Mouse (Mus musculus) heart, postnatal 4 days (tissue): ENCODE data around the gene Col1a2. TPM values are rescaled to one million over a fixed set of nuclear protein-coding genes. Genes with fewer than 3 reads are reported as not detected.

Experiments used
- DNase-seq: peaks from one replicate; pipeline ENCODE4 v3.0.0; 2021
- total RNA-seq, 2 experiments: library from RNA; stranded (reverse); gene quantifications; 2 replicates each; pipeline ENCODE4 v1.2.3; 2021

Gene Col1a2
- total RNA-seq, 2 experiments from 2014 or later = 597 to 657 TPM

GRCm38 (mm10) chr6:4588722-4589121 is 84.1 kb downstream of the Col1a2 start:
- no peak for DNase-seq

- no peak for DNase-seq
Measured at GRCm38 (mm10) chr6:4590089-4590488, 85.5 kb downstream of the Col1a2 start.

Other genes with a start within 250 kb of the Col1a2 start
- 10 to 100 TPM; 34.5 to 34.6 TPM for gene Casd1, start 96.0 kb downstream of the Col1a2 start, total RNA-seq
- 10 to 100 TPM; 45.5 to 48.0 TPM for gene Sgce, start 242.4 kb downstream of the Col1a2 start, total RNA-seq
- 10 to 100 TPM in 1 of 2 experiments, 1 to 10 TPM in 1; 9.1 to 10.3 TPM for gene Peg10, start 242.5 kb downstream of the Col1a2 start, total RNA-seq